In genomic region chr5:76149436-76149835, GRCm38 (mm10) we compare ENCODE assay signal across 22 mouse cellular contexts. TPM values are rescaled to one million over a fixed set of nuclear protein-coding genes. Genes with fewer than 3 reads are reported as not detected.
DNase-seq lines count a peak whose midpoint lies in the region; ATAC-seq lines count a peak whose summit lies in the region.
"Had no signal": no experiment of that assay in that cellular context is flagged by ENCODE, and none has a peak within 500 bp of the region (broad histone marks: within the 10 kb centered on the region; RNA-seq: fewer than 3 reads in every experiment).

No protein-coding gene starts in this region.

- peak; percentile 80 for DNase-seq in heart, adult 11 months
- peak; percentile 68 for DNase-seq in heart, embryonic 10.5 days (ENCODE audit: low spot score)
- no peak for DNase-seq in heart, postnatal 25 days (ENCODE audit: low spot score)
- DNase-seq in testis, postnatal 10 days (ENCODE audit: low spot score), result peak; percentile 29
- DNase-seq in testis, postnatal 14 days (ENCODE audit: low spot score), result no peak
- peak; percentile 62 for DNase-seq in yolk sac, embryonic 10.5 days (ENCODE audit: low spot score)
- no peak for DNase-seq in gastrocnemius, postnatal 25 days
- DNase-seq: adrenal gland, adult 2 months; adrenal gland, adult 8-10 months; adrenal gland, postnatal 10 days; adrenal gland, postnatal 14 days; adrenal gland, postnatal 25 days; adrenal gland, postnatal 36 days; B cell, adult 2 months; cerebellum, adult 11 months; cerebellum, adult 11-12 months had no signal

- intact Hi-C loops in heart, postnatal 25 days (cut with DNase I), result loop anchor here (10.0 kb wide), 2 partner anchors 265 to 375 kb away; partner anchors contain the start of gene Exoc1

- no peak overlapping the region for H3K27ac ChIP-seq in heart, embryonic 12.5 days (ENCODE audit: poor library complexity, severe bottlenecking)
- no peak overlapping the region for H3K27ac ChIP-seq in heart, embryonic 10.5 days

- H3K4me1 ChIP-seq in heart, embryonic 12.5 days (replicated peaks), result peaks cover 6% of the 10 kb centered on the region
- H3K4me1 ChIP-seq in heart, embryonic 10.5 days, result peaks cover 3% of the 10 kb centered on the region

- H3K9me3 ChIP-seq in heart, embryonic 12.5 days (replicated peaks), result 0 out of 2 replicates have a peak, but pooled peaks cover 4% of the 10 kb centered on the region
- H3K9me3 ChIP-seq in heart, embryonic 10.5 days, result no peaks in the 10 kb centered on the region
- H3K9me3 ChIP-seq: G1E had no signal

- no peak overlapping the region for H3K4me2 ChIP-seq in heart, embryonic 12.5 days

- WGBS in heart, embryonic 12.5 days, result 86% methylated on average over 6 of the region's 6 CpGs
- WGBS in heart, embryonic 10.5 days, result 88% methylated on average over 6 of the region's 6 CpGs

- H3K9ac ChIP-seq in heart, embryonic 12.5 days, result no peak overlapping the region

- no peak overlapping the region for H3K4me3 ChIP-seq in heart, embryonic 12.5 days
- H3K4me3 ChIP-seq in heart, embryonic 10.5 days, result no peak overlapping the region

- H3K36me3 ChIP-seq in heart, embryonic 12.5 days, result peaks cover 45% of the 10 kb centered on the region
- H3K36me3 ChIP-seq in heart, embryonic 10.5 days, result peaks cover 35% of the 10 kb centered on the region

- ATAC-seq in heart, embryonic 12.5 days (ENCODE audit: insufficient number of reproducible peaks, low FRiP score), result no peak
- ATAC-seq: activated CD4-positive, CD25-positive, alpha-beta regulatory T cell, adult 4 months; CD4-positive, CD25-positive, alpha-beta regulatory T cell, adult 4 months; Patski had no signal

- no peaks in the 10 kb centered on the region for H3K27me3 ChIP-seq in heart, embryonic 12.5 days (replicated peaks)
- no peaks in the 10 kb centered on the region for H3K27me3 ChIP-seq in heart, embryonic 10.5 days (ENCODE audit: insufficient read depth, poor library complexity, severe bottlenecking)
- H3K27me3 ChIP-seq: CH12.LX, Patski had no signal

RNA-seq across cellular contexts. Expression of gene Srd5a3, which starts 9.4 kb away (rescaled TPM):
- polyA plus RNA-seq in heart, embryonic 12.5 days (2016; fragmentation: Nextera tagmentation; extraction: Ambion mirVana), result 27.2 and 29.1 TPM in 2 replicates
- 31.0 and 32.6 TPM in 2 replicates for polyA plus RNA-seq in heart, embryonic 10.5 days (2016; fragmentation: Nextera tagmentation; extraction: Ambion mirVana)
- total RNA-seq in heart, postnatal 25 days (2021), result 10 to 100 TPM in 1 of 2 experiments, 1 to 10 TPM in 1; 7.9 to 10.4 TPM
- 1 to 10 TPM; 3.5 to 3.7 TPM for total RNA-seq in gastrocnemius, postnatal 25 days (2021)

RNA-seq across cellular contexts. Expression of gene Tmem165, which starts 34.2 kb away (rescaled TPM):
- polyA plus RNA-seq in heart, embryonic 12.5 days (2016; fragmentation: Nextera tagmentation; extraction: Ambion mirVana), result 109 and 112 TPM in 2 replicates
- 71.1 and 101 TPM in 2 replicates for polyA plus RNA-seq in heart, embryonic 10.5 days (2016; fragmentation: Nextera tagmentation; extraction: Ambion mirVana)
- total RNA-seq in heart, postnatal 25 days (2021), result 10 to 100 TPM; 18.4 to 22.8 TPM
- total RNA-seq in gastrocnemius, postnatal 25 days (2021), result 10 to 100 TPM; 12.8 to 18.0 TPM

Comparison
In these comparisons a context has a peak if more than half of its experiments do, and no peak if none do; other contexts are left out.
1. DNase-seq: peak in heart, adult 11 months (single experiment), heart, embryonic 10.5 days (single experiment), testis, postnatal 10 days (single experiment) and yolk sac, embryonic 10.5 days (single experiment); none in heart, postnatal 25 days (single experiment), testis, postnatal 14 days (single experiment) and gastrocnemius, postnatal 25 days (single experiment).